Mouse (Mus musculus) stomach, postnatal 0 days (tissue): ENCODE measurements around the gene Fbxw27. TPM values are rescaled to one million over a fixed set of nuclear protein-coding genes. Genes with fewer than 3 reads are reported as not detected.
"Not testable (repeated sequence)": the region's sequence is repeated elsewhere in the genome, so short reads cannot be mapped to it uniquely, and the experiment has no call there.

Experiments used
- ATAC-seq: fragments of 200-750 bp; cut with Nextera tagmentation; 2 replicates; pipeline ENCODE4 v1.8.0; 2017; ENCODE audit not compliant: low FRiP score, low TSS enrichment
- DNase-seq: peaks from one replicate; pipeline ENCODE4 v3.0.0-alpha.2; 2016; ENCODE audit warnings: low spot score
- H3K27ac ChIP-seq: fragments of 300-500 bp; sonication (generic); replicated peaks from 2 replicates; pipeline ENCODE4 v1.5.1; 2014; ENCODE audit warnings: mild to moderate bottlenecking, control low read depth
- H3K27me3 ChIP-seq: fragments of 300-500 bp; sonication (generic); 2 replicates; pipeline ENCODE4 v1.6.1; 2014; ENCODE audit warnings: low read length; ENCODE audit not compliant: control insufficient read depth, insufficient read depth
- H3K36me3 ChIP-seq: fragments of 300-500 bp; sonication (generic); 2 replicates; pipeline ENCODE4 v1.6.1; 2014; ENCODE audit warnings: low read length, mixed read lengths; ENCODE audit not compliant: control insufficient read depth, insufficient read depth
- H3K4me1 ChIP-seq: fragments of 300-500 bp; sonication (generic); replicated peaks from 2 replicates; pipeline ENCODE4 v1.6.1; 2014; ENCODE audit warnings: antibody characterized with exemption; ENCODE audit not compliant: control insufficient read depth, insufficient read depth
- H3K4me2 ChIP-seq: fragments of 300-500 bp; sonication (generic); replicated peaks from 2 replicates; pipeline ENCODE4 v1.6.1; 2014; ENCODE audit warnings: low read depth, mild to moderate bottlenecking, control low read depth, moderate library complexity
- H3K4me3 ChIP-seq: fragments of 300-500 bp; sonication (generic); 2 replicates; pipeline ENCODE4 v1.5.1; 2014; ENCODE audit warnings: low read depth, low read length, control low read depth
- H3K9ac ChIP-seq: fragments of 300-500 bp; sonication (generic); 2 replicates; pipeline ENCODE4 v1.6.1; 2014; ENCODE audit warnings: mild to moderate bottlenecking, low read length, control low read depth, mixed read lengths
- H3K9me3 ChIP-seq: fragments of 300-500 bp; sonication (generic); 2 replicates; pipeline ENCODE4 v1.6.1; 2016; ENCODE audit warnings: low read length; ENCODE audit not compliant: control insufficient read depth
- CTCF ChIP-seq: IDR thresholded peaks from 2 replicates; pipeline ENCODE4 v1.5.1; 2016; ENCODE audit warnings: antibody characterized with exemption, low read depth, mild to moderate bottlenecking, moderate library complexity
- EP300 ChIP-seq: optimal IDR thresholded peaks from 2 replicates; pipeline ENCODE3; 2016; ENCODE audit warnings: antibody characterized with exemption
- WGBS: fragments of 180-500 bp; shearing (Covaris S2); extraction: QIAGEN DNeasy Blood & Tissue Kit; methylation state at CpG from one replicate; pipeline ENCODE4 v1.1.7; 2014; 5-methylcytosine and 5-hydroxymethylcytosine counted together
- polyA plus RNA-seq: library from polyadenylated mRNA; unstranded; fragments of >200 nt; fragmentation: Nextera tagmentation; extraction: Ambion mirVana; gene quantifications from 2 replicates; pipeline ENCODE4 v1.2.1, GENCODE M21; 2015

Gene Fbxw27
- polyA plus RNA-seq, 1 experiment from 2014 or later, result not detected

DNA sequence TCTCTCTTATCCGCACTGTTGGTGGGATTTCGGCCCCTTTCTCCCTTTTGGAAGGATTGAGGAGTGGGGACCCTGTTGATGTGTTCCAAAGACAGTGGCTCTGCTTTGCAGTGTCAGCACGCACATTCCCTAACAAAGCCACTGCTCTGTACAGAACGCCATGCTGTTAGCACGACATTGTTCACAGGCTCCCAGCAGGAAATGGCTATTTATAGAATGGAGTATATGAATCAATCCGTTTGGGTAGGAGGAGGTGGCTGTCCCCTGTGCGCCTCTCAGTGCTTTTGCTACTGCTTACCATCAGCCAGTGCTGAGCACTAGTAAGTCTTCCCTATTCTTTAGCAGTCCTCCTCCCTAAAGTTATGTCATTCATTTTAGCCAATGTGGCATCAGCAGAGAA lies 23.0 kb upstream of the Fbxw27 start:
- ATAC-seq (no peak), DNase-seq (no peak)
- 51% methylated on average over 7 of the region's 7 CpGs for WGBS

GRCm38 (mm10) chr9:109811980-109812379 lies 21.5 kb upstream of the Fbxw27 start, which contains the start of gene Spink8:
Gene Spink8 (plus strand): TSS chr9:109812280.
- Histone ChIP-seq H3K36me3 (no peaks in the 10 kb centered on the region), H3K27ac (no peak within 1 kb of the TSS), H3K4me3 (no peak within 1 kb of the TSS), H3K4me1 (no peaks in the 10 kb centered on the region), H3K9ac (no peak within 1 kb of the TSS), H3K9me3 (no peaks in the 10 kb centered on the region), H3K27me3 (no peaks in the 10 kb centered on the region), H3K4me2 (no peak within 1 kb of the TSS)
- ATAC-seq, result no peak
- DNase-seq, result no peak
- WGBS, result 77% methylated on average over 1 of the region's 1 CpGs
- TF ChIP-seq CTCF (no peak), EP300 (no peak)

More for the DNA sequence above, 23.0 kb upstream of the Fbxw27 start:
- Histone ChIP-seq H3K27me3 (no peaks in the 10 kb centered on the region), H3K9me3 (no peaks in the 10 kb centered on the region), H3K4me2 (no peak overlapping the region), H3K36me3 (no peaks in the 10 kb centered on the region), H3K9ac (no peak overlapping the region), H3K4me1 (no peaks in the 10 kb centered on the region), H3K27ac (no peak overlapping the region), H3K4me3 (no peak overlapping the region)
- no peak for TF ChIP-seq EP300
- no peak for TF ChIP-seq CTCF

- no peak overlapping the region for H3K27ac ChIP-seq
- DNase-seq, result no peak
- H3K4me3 ChIP-seq, result no peak overlapping the region
- H3K4me1 ChIP-seq, result no peaks in the 10 kb centered on the region
- TF ChIP-seq EP300, result no peak
- no peak for TF ChIP-seq CTCF
- no peaks in the 10 kb centered on the region for H3K9me3 ChIP-seq
- H3K36me3 ChIP-seq, result no peaks in the 10 kb centered on the region
- 22% methylated on average over 3 of the region's 3 CpGs for WGBS
- no peak for ATAC-seq
- H3K4me2 ChIP-seq, result no peak overlapping the region
- no peaks in the 10 kb centered on the region for H3K27me3 ChIP-seq
- H3K9ac ChIP-seq, result no peak overlapping the region
Observed at GRCm38 (mm10) chr9:109807898-109808297, 17.4 kb upstream of the Fbxw27 start.

DNA sequence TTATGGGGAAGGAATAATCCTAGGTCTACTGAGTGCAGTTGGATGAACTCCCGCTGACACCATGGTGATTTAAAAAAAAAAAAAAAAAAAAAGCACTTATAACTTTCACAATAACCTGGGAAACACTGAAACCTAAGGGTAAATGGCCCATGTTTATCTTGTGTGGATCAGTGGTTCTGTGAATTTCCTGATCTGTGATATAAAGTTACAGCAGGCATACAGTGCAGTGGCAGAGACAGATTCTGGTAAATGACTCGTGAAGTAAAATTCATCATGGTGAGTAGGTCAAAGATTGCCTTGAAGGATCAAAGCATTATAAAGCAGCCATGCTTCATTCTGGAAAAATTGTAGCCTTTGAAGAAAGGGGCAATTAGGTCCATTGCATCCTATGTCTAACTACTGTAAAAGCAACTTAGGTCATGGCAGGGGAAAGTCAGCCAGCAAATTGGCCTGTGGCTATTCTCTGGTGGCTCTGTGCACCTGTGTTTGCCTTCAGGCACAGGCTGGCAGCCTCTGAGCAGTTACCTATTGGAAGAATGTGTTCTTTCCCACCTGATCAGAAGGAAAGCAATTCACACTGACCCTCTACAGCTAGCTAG lies 16.3 kb upstream of the Fbxw27 start:
- no peaks in the 10 kb centered on the region for H3K9me3 ChIP-seq
- H3K27me3 ChIP-seq, result no peaks in the 10 kb centered on the region
- DNase-seq (no peak), ATAC-seq (no peak)
- WGBS, result 75% methylated on average over 2 of the region's 2 CpGs
- no peak overlapping the region for H3K27ac ChIP-seq
- no peaks in the 10 kb centered on the region for H3K4me1 ChIP-seq
- no peaks in the 10 kb centered on the region for H3K36me3 ChIP-seq
- no peak overlapping the region for H3K4me3 ChIP-seq
- TF ChIP-seq EP300, result no peak
- TF ChIP-seq CTCF, result no peak
- no peak overlapping the region for H3K4me2 ChIP-seq
- H3K9ac ChIP-seq, result no peak overlapping the region

GRCm38 (mm10) chr9:109806260-109806659 lies 15.8 kb upstream of the Fbxw27 start:
- no peak overlapping the region for H3K4me3 ChIP-seq
- H3K27ac ChIP-seq, result no peak overlapping the region
- H3K9ac ChIP-seq, result no peak overlapping the region
- H3K4me1 ChIP-seq, result no peaks in the 10 kb centered on the region
- ATAC-seq, result no peak
- no peak overlapping the region for H3K4me2 ChIP-seq
- DNase-seq, result no peak
- no peak for TF ChIP-seq CTCF
- TF ChIP-seq EP300, result no peak
- H3K27me3 ChIP-seq, result no peaks in the 10 kb centered on the region
- no peaks in the 10 kb centered on the region for H3K9me3 ChIP-seq
- H3K36me3 ChIP-seq, result no peaks in the 10 kb centered on the region
- WGBS, result 20% methylated on average over 1 of the region's 1 CpGs

GRCm38 (mm10) chr9:109805596-109805995 lies 15.1 kb upstream of the Fbxw27 start:
- DNase-seq, H3K27me3 ChIP-seq, H3K9ac ChIP-seq, ATAC-seq, H3K36me3 ChIP-seq, H3K4me1 ChIP-seq, H3K27ac ChIP-seq, H3K4me3 ChIP-seq, H3K9me3 ChIP-seq, H3K4me2 ChIP-seq: not testable (repeated sequence)
- 67% methylated on average over 2 of the region's 2 CpGs for WGBS
